Mouse (Mus musculus) liver, adult (tissue): Measurements from ENCODE around the gene Ypel4.

ENCODE experiments used
- GATA4 ChIP-seq: IDR thresholded peaks from 2 replicates; pipeline ENCODE4 v1.6.1; 2014; ENCODE audit warnings: mild to moderate bottlenecking, low read length; ENCODE audit not compliant: insufficient replicate concordance

Ypel4 gene

GRCm38 (mm10) chr2:84773195-84773594, 39.3 kb downstream of the Ypel4 start:
- TF ChIP-seq GATA4: no peak

- TF ChIP-seq GATA4: no peak
Observed at GRCm38 (mm10) chr2:84774751-84775150, 40.9 kb downstream of the Ypel4 start.

GRCm38 (mm10) chr2:84775241-84775640, 41.4 kb downstream of the Ypel4 start, which contains the start of gene Serping1:
Gene Serping1 (minus strand): TSS chr2:84775444.
- TF ChIP-seq GATA4: no peak

GRCm38 (mm10) chr2:84775665-84776064, 41.8 kb downstream of the Ypel4 start:
- no peak for TF ChIP-seq GATA4

GRCm38 (mm10) chr2:84777706-84778105, 43.8 kb downstream of the Ypel4 start:
- no peak for TF ChIP-seq GATA4

GRCm38 (mm10) chr2:84779210-84779609, 45.4 kb downstream of the Ypel4 start:
- no peak for TF ChIP-seq GATA4

- TF ChIP-seq GATA4: no peak
Observed at GRCm38 (mm10) chr2:84783315-84783714, 49.5 kb downstream of the Ypel4 start.

GRCm38 (mm10) chr2:84783840-84784566, 50.1 kb downstream of the Ypel4 start:
- TF ChIP-seq GATA4: no peak
